Mouse (Mus musculus) heart, embryonic 15.5 days (tissue): ENCODE results near the gene Zdhhc18. TPM values are rescaled to one million over a fixed set of nuclear protein-coding genes. Genes with fewer than 3 reads are reported as not detected.
"Not testable (repeated sequence)": the region's sequence is repeated elsewhere in the genome, so short reads cannot be mapped to it uniquely, and the experiment has no call there.

Experiments used
- ATAC-seq: fragments of 200-750 bp; cut with Nextera tagmentation; replicated peaks from 2 replicates; pipeline ENCODE4 v1.8.0; 2017; ENCODE audit warnings: low read depth, moderate TSS enrichment; ENCODE audit not compliant: insufficient number of reproducible peaks, insufficient read depth, low FRiP score
- H3K27ac ChIP-seq: fragments of 300-500 bp; sonication (generic); 2 replicates; pipeline ENCODE4 v1.5.1; 2015; ENCODE audit warnings: mild to moderate bottlenecking, inconsistent platforms
- H3K27me3 ChIP-seq: fragments of 300-500 bp; sonication (generic); 2 replicates; pipeline ENCODE4 v1.6.1; 2015; ENCODE audit warnings: inconsistent platforms
- H3K36me3 ChIP-seq: fragments of 300-500 bp; sonication (generic); 2 replicates; pipeline ENCODE4 v1.6.1; 2015; ENCODE audit warnings: mild to moderate bottlenecking, inconsistent platforms
- H3K4me1 ChIP-seq: fragments of 300-500 bp; sonication (generic); replicated peaks from 2 replicates; pipeline ENCODE4 v1.6.1; 2015; ENCODE audit warnings: inconsistent platforms
- H3K4me2 ChIP-seq: fragments of 300-500 bp; sonication (generic); 2 replicates; pipeline ENCODE4 v1.6.1; 2015; ENCODE audit warnings: inconsistent platforms, mild to moderate bottlenecking, moderate library complexity
- H3K4me3 ChIP-seq: fragments of 300-500 bp; sonication (generic); 2 replicates; pipeline ENCODE4 v1.5.1; 2015; ENCODE audit warnings: mild to moderate bottlenecking, inconsistent platforms
- H3K9ac ChIP-seq: fragments of 300-500 bp; sonication (generic); 2 replicates; pipeline ENCODE4 v1.6.1; 2015; ENCODE audit warnings: mild to moderate bottlenecking, inconsistent platforms
- H3K9me3 ChIP-seq: fragments of 300-500 bp; sonication (generic); replicated peaks from 2 replicates; pipeline ENCODE4 v1.6.1; 2016; ENCODE audit warnings: inconsistent platforms
- WGBS: fragments of 180-500 bp; shearing (Covaris S2); methylation state at CpG from one replicate; pipeline ENCODE4 v1.1.7; 2015; ENCODE audit warnings: mixed read lengths; 5-methylcytosine and 5-hydroxymethylcytosine counted together
- polyA plus RNA-seq: library from polyadenylated mRNA; unstranded; fragments of >200 nt; fragmentation: Nextera tagmentation; extraction: Ambion mirVana; gene quantifications from 2 replicates; pipeline ENCODE4 v1.2.1, GENCODE M21; 2015

Zdhhc18 gene
- polyA plus RNA-seq, 1 experiment from 2014 or later = 4.6 TPM

GRCm38 (mm10) chr4:133662421-133662820 lies 12.5 kb upstream of the Zdhhc18 start:
- Histone ChIP-seq H3K4me3 (no peak overlapping the region), H3K27ac (no peak overlapping the region), H3K36me3 (peaks cover 16% of the 10 kb centered on the region; the same call in 1 of the 2 replicates), H3K4me1 (peaks cover 25% of the 10 kb centered on the region), H3K9me3 (no peaks in the 10 kb centered on the region), H3K27me3 (no peaks in the 10 kb centered on the region), H3K4me2 (no peak overlapping the region), H3K9ac (no peak overlapping the region)
- no peak for ATAC-seq
- WGBS = 90% methylated on average over 8 of the region's 8 CpGs

GRCm38 (mm10) chr4:133660193-133661155 lies 10.5 kb upstream of the Zdhhc18 start:
- ATAC-seq = peak; percentile 85
- peaks cover 16% of the 10 kb centered on the region; the same call in 1 of the 2 replicates for H3K36me3 ChIP-seq
- peak overlapping the region; percentile 92 for H3K27ac ChIP-seq
- H3K4me2 ChIP-seq = peak overlapping the region; percentile 58
- 11% methylated on average over 10 of the region's 10 CpGs for WGBS
- peak overlapping the region; percentile 35 for H3K4me3 ChIP-seq
- no peaks in the 10 kb centered on the region for H3K27me3 ChIP-seq
- H3K9ac ChIP-seq = peak overlapping the region; percentile 34
- H3K4me1 ChIP-seq = peaks cover 25% of the 10 kb centered on the region
- no peaks in the 10 kb centered on the region for H3K9me3 ChIP-seq

GRCm38 (mm10) chr4:133659497-133660192 lies 9.7 kb upstream of the Zdhhc18 start:
- Histone ChIP-seq H3K9me3 (no peaks in the 10 kb centered on the region), H3K27me3 (no peaks in the 10 kb centered on the region), H3K4me2 (peak overlapping the region; percentile 58), H3K4me1 (peaks cover 25% of the 10 kb centered on the region), H3K36me3 (peaks cover 11% of the 10 kb centered on the region; the same call in 1 of the 2 replicates), H3K4me3 (peak overlapping the region; percentile 35), H3K9ac (peak overlapping the region; percentile 34), H3K27ac (peak overlapping the region; percentile 92)
- peak; percentile 12; the same call in 1 of the 2 replicates for ATAC-seq
- WGBS = 18% methylated on average over 15 of the region's 15 CpGs

- Histone ChIP-seq H3K4me1 (peaks cover 25% of the 10 kb centered on the region), H3K9me3 (no peaks in the 10 kb centered on the region), H3K9ac (no peak overlapping the region), H3K27me3 (no peaks in the 10 kb centered on the region), H3K4me2 (no peak overlapping the region), H3K27ac (peak overlapping the region; percentile 92; the same call in 1 of the 2 replicates), H3K4me3 (no peak overlapping the region), H3K36me3 (peaks cover 7% of the 10 kb centered on the region; the same call in 1 of the 2 replicates)
- ATAC-seq = no peak
- WGBS = 59% methylated on average over 2 of the region's 2 CpGs
Observed at GRCm38 (mm10) chr4:133658729-133659128, 8.8 kb upstream of the Zdhhc18 start.

- Histone ChIP-seq H3K27ac (no peak overlapping the region), H3K9me3 (no peaks in the 10 kb centered on the region), H3K9ac (no peak overlapping the region), H3K36me3 (peaks cover 7% of the 10 kb centered on the region; the same call in 1 of the 2 replicates), H3K27me3 (no peaks in the 10 kb centered on the region), H3K4me2 (no peak overlapping the region), H3K4me1 (peaks cover 25% of the 10 kb centered on the region), H3K4me3 (no peak overlapping the region)
- ATAC-seq = no peak
- 53% methylated on average over 5 of the region's 5 CpGs for WGBS
Observed at GRCm38 (mm10) chr4:133657829-133658458, 8.0 kb upstream of the Zdhhc18 start.

GRCm38 (mm10) chr4:133656997-133657396 lies 7.0 kb upstream of the Zdhhc18 start:
- Histone ChIP-seq H3K36me3 (0 out of 2 replicates have a peak, but pooled peaks cover 2% of the 10 kb centered on the region), H3K9me3 (no peaks in the 10 kb centered on the region), H3K9ac (no peak overlapping the region), H3K27me3 (no peaks in the 10 kb centered on the region), H3K4me2 (no peak overlapping the region), H3K27ac (no peak overlapping the region), H3K4me3 (no peak overlapping the region), H3K4me1 (peaks cover 25% of the 10 kb centered on the region)
- 28% methylated on average over 4 of the region's 4 CpGs for WGBS
- no peak for ATAC-seq

- no peak overlapping the region for H3K9ac ChIP-seq
- H3K9me3 ChIP-seq = no peaks in the 10 kb centered on the region
- H3K27me3 ChIP-seq = no peaks in the 10 kb centered on the region
- H3K4me2 ChIP-seq = no peak overlapping the region
- H3K4me3 ChIP-seq = no peak overlapping the region
- peaks cover 27% of the 10 kb centered on the region for H3K4me1 ChIP-seq
- no peaks in the 10 kb centered on the region for H3K36me3 ChIP-seq
- WGBS = 53% methylated on average over 4 of the region's 4 CpGs
- H3K27ac ChIP-seq = no peak overlapping the region
- ATAC-seq = no peak
Observed at GRCm38 (mm10) chr4:133656294-133656693, 6.3 kb upstream of the Zdhhc18 start.

- WGBS = 93% methylated on average over 5 of the region's 5 CpGs
- H3K4me3 ChIP-seq, H3K27me3 ChIP-seq, ATAC-seq, H3K4me2 ChIP-seq, H3K36me3 ChIP-seq, H3K9me3 ChIP-seq, H3K27ac ChIP-seq, H3K9ac ChIP-seq: not testable (repeated sequence)
- peaks cover 15% of the 10 kb centered on the region for H3K4me1 ChIP-seq
Observed at GRCm38 (mm10) chr4:133654070-133654469, 4.1 kb upstream of the Zdhhc18 start.

- Histone ChIP-seq H3K4me1 (peaks cover 11% of the 10 kb centered on the region), H3K9me3 (no peaks in the 10 kb centered on the region), H3K27ac (no peak overlapping the region), H3K9ac (no peak overlapping the region), H3K4me2 (no peak overlapping the region), H3K4me3 (no peak overlapping the region), H3K36me3 (no peaks in the 10 kb centered on the region), H3K27me3 (no peaks in the 10 kb centered on the region)
- WGBS = 72% methylated on average over 10 of the region's 10 CpGs
- no peak for ATAC-seq
Observed at GRCm38 (mm10) chr4:133652746-133653145, 2.8 kb upstream of the Zdhhc18 start.

- Histone ChIP-seq H3K27me3 (no peaks in the 10 kb centered on the region), H3K36me3 (no peaks in the 10 kb centered on the region), H3K4me2 (no peak overlapping the region), H3K4me1 (peaks cover 11% of the 10 kb centered on the region), H3K9ac (no peak overlapping the region), H3K27ac (no peak overlapping the region), H3K9me3 (no peaks in the 10 kb centered on the region), H3K4me3 (no peak overlapping the region)
- WGBS = 61% methylated on average over 4 of the region's 4 CpGs
- ATAC-seq = no peak
Observed at GRCm38 (mm10) chr4:133651986-133652385, 2.0 kb upstream of the Zdhhc18 start.

- H3K27ac ChIP-seq = no peak overlapping the region
- H3K9me3 ChIP-seq = no peaks in the 10 kb centered on the region
- WGBS = 45% methylated on average over 10 of the region's 10 CpGs
- H3K4me1 ChIP-seq = peaks cover 11% of the 10 kb centered on the region
- H3K36me3 ChIP-seq = no peaks in the 10 kb centered on the region
- H3K27me3 ChIP-seq = no peaks in the 10 kb centered on the region
- no peak overlapping the region for H3K4me2 ChIP-seq
- H3K4me3 ChIP-seq = no peak overlapping the region
- no peak for ATAC-seq
- H3K9ac ChIP-seq = no peak overlapping the region
Observed at GRCm38 (mm10) chr4:133651445-133651844, 1.5 kb upstream of the Zdhhc18 start.
